Mouse (Mus musculus) liver, embryonic 12.5 days (tissue): Measurements from ENCODE around the gene Asic2. TPM values are rescaled to one million over a fixed set of nuclear protein-coding genes. Genes with fewer than 3 reads are reported as not detected.

Source experiments
- ATAC-seq: fragments of 200-750 bp; cut with Nextera tagmentation; 2 replicates; pipeline ENCODE4 v1.8.0; 2017; ENCODE audit warnings: moderate number of reproducible peaks, mild to moderate bottlenecking, moderate library complexity
- H3K27ac ChIP-seq: fragments of 300-500 bp; sonication (generic); 2 replicates; pipeline ENCODE4 v1.5.1; 2016; ENCODE audit warnings: mild to moderate bottlenecking
- H3K27me3 ChIP-seq: fragments of 300-500 bp; sonication (generic); replicated peaks from 2 replicates; pipeline ENCODE4 v1.6.1; 2016; ENCODE audit warnings: mild to moderate bottlenecking, moderate library complexity
- H3K36me3 ChIP-seq: fragments of 300-500 bp; sonication (generic); 2 replicates; pipeline ENCODE4 v1.6.1; 2016; ENCODE audit warnings: mild to moderate bottlenecking, moderate library complexity
- H3K4me1 ChIP-seq: fragments of 300-500 bp; sonication (generic); 2 replicates; pipeline ENCODE4 v1.6.1; 2016
- H3K4me2 ChIP-seq: fragments of 300-500 bp; sonication (generic); 2 replicates; pipeline ENCODE4 v1.6.1; 2016; ENCODE audit warnings: mild to moderate bottlenecking, moderate library complexity
- H3K4me3 ChIP-seq: fragments of 300-500 bp; sonication (generic); 2 replicates; pipeline ENCODE4 v1.5.1; 2016; ENCODE audit warnings: mild to moderate bottlenecking, moderate library complexity
- H3K9ac ChIP-seq: fragments of 300-500 bp; sonication (generic); 2 replicates; pipeline ENCODE4 v1.6.1; 2016; ENCODE audit warnings: mild to moderate bottlenecking, moderate library complexity
- H3K9me3 ChIP-seq: fragments of 300-500 bp; sonication (generic); replicated peaks from 2 replicates; pipeline ENCODE4 v1.6.1; 2016; ENCODE audit warnings: mild to moderate bottlenecking, moderate library complexity
- WGBS: fragments of 180-500 bp; shearing (Covaris S2); methylation state at CpG from one replicate; pipeline ENCODE4 v1.1.7; 2016; ENCODE audit not compliant: insufficient replicate concordance; 5-methylcytosine and 5-hydroxymethylcytosine counted together
- polyA plus RNA-seq: library from polyadenylated mRNA; unstranded; fragments of >200 nt; fragmentation: Nextera tagmentation; extraction: Ambion mirVana; gene quantifications from 2 replicates; pipeline ENCODE4 v1.2.1, GENCODE M21; 2016

Asic2 gene
- polyA plus RNA-seq, 1 experiment from 2014 or later = 0.06 TPM

GRCm38 (mm10) chr11:80848131-80848530 is 1120.1 kb downstream of the Asic2 start:
- Histone ChIP-seq H3K4me1 (no peaks in the 10 kb centered on the region), H3K9me3 (no peaks in the 10 kb centered on the region), H3K27me3 (peaks cover 15% of the 10 kb centered on the region), H3K4me2 (no peak overlapping the region), H3K27ac (no peak overlapping the region), H3K36me3 (no peaks in the 10 kb centered on the region), H3K4me3 (no peak overlapping the region), H3K9ac (no peak overlapping the region)
- WGBS = 62% methylated on average over 5 of the region's 5 CpGs
- no peak for ATAC-seq

GRCm38 (mm10) chr11:80846115-80846514 is 1122.1 kb downstream of the Asic2 start:
- no peak for ATAC-seq
- H3K9me3 ChIP-seq = no peaks in the 10 kb centered on the region
- no peaks in the 10 kb centered on the region for H3K4me1 ChIP-seq
- H3K36me3 ChIP-seq = no peaks in the 10 kb centered on the region
- H3K4me3 ChIP-seq = no peak overlapping the region
- 52% methylated on average over 3 of the region's 3 CpGs for WGBS
- no peak overlapping the region for H3K27ac ChIP-seq
- H3K9ac ChIP-seq = no peak overlapping the region
- H3K27me3 ChIP-seq = peaks cover 10% of the 10 kb centered on the region; the same call in 1 of the 2 replicates
- no peak overlapping the region for H3K4me2 ChIP-seq

- Histone ChIP-seq H3K9ac (no peak overlapping the region), H3K9me3 (no peaks in the 10 kb centered on the region), H3K4me3 (no peak overlapping the region), H3K27ac (no peak overlapping the region), H3K36me3 (no peaks in the 10 kb centered on the region), H3K27me3 (peaks cover 10% of the 10 kb centered on the region; the same call in 1 of the 2 replicates), H3K4me1 (no peaks in the 10 kb centered on the region), H3K4me2 (no peak overlapping the region)
- WGBS = 62% methylated on average over 7 of the region's 7 CpGs
- no peak for ATAC-seq
Measured at GRCm38 (mm10) chr11:80845486-80845885, 1122.8 kb downstream of the Asic2 start.

GRCm38 (mm10) chr11:80843435-80843834 is 1124.8 kb downstream of the Asic2 start:
- Histone ChIP-seq H3K36me3 (no peaks in the 10 kb centered on the region), H3K4me2 (no peak overlapping the region), H3K27me3 (peaks cover 10% of the 10 kb centered on the region; the same call in 1 of the 2 replicates), H3K9ac (no peak overlapping the region), H3K27ac (no peak overlapping the region), H3K9me3 (no peaks in the 10 kb centered on the region), H3K4me1 (no peaks in the 10 kb centered on the region), H3K4me3 (no peak overlapping the region)
- ATAC-seq = no peak
- 25% methylated on average over 2 of the region's 2 CpGs for whole genome bisulfite sequencing

- Histone ChIP-seq H3K27me3 (0 out of 2 replicates have a peak, but pooled peaks cover 7% of the 10 kb centered on the region), H3K27ac (no peak overlapping the region), H3K4me2 (no peak overlapping the region), H3K4me1 (no peaks in the 10 kb centered on the region), H3K9me3 (no peaks in the 10 kb centered on the region), H3K4me3 (no peak overlapping the region), H3K36me3 (no peaks in the 10 kb centered on the region), H3K9ac (no peak overlapping the region)
- no peak for ATAC-seq
- 48% methylated on average over 1 of the region's 1 CpGs for WGBS
Measured at GRCm38 (mm10) chr11:80838724-80839123, 1129.5 kb downstream of the Asic2 start.

- H3K4me3 ChIP-seq = no peak overlapping the region
- H3K9me3 ChIP-seq = no peaks in the 10 kb centered on the region
- WGBS = 46% methylated on average over 4 of the region's 4 CpGs
- no peaks in the 10 kb centered on the region for H3K36me3 ChIP-seq
- peaks cover 9% of the 10 kb centered on the region; the same call in 1 of the 2 replicates for H3K27me3 ChIP-seq
- H3K4me1 ChIP-seq = no peaks in the 10 kb centered on the region
- no peak overlapping the region for H3K4me2 ChIP-seq
- H3K27ac ChIP-seq = no peak overlapping the region
- no peak overlapping the region for H3K9ac ChIP-seq
- no peak for ATAC-seq
Measured at GRCm38 (mm10) chr11:80835841-80836240, 1132.4 kb downstream of the Asic2 start.

- Histone ChIP-seq H3K4me1 (no peaks in the 10 kb centered on the region), H3K27ac (no peak overlapping the region), H3K4me3 (no peak overlapping the region), H3K4me2 (no peak overlapping the region), H3K36me3 (no peaks in the 10 kb centered on the region), H3K9ac (no peak overlapping the region), H3K9me3 (no peaks in the 10 kb centered on the region), H3K27me3 (peaks cover 9% of the 10 kb centered on the region; the same call in 1 of the 2 replicates)
- WGBS = 70% methylated on average over 2 of the region's 2 CpGs
- no peak for ATAC-seq
Measured at GRCm38 (mm10) chr11:80835395-80835794, 1132.9 kb downstream of the Asic2 start.

Other genes with a start within 250 kb of the Asic2 start
- not detected in 2 replicates for gene 5530401A14Rik, start 107.8 kb downstream of the Asic2 start, polyA plus RNA-seq
- 2.0 and 2.8 TPM in 2 replicates for gene Ccl2, start 67.1 kb upstream of the Asic2 start, polyA plus RNA-seq
- not detected in 2 replicates for gene Gm17268, start 70.1 kb upstream of the Asic2 start, polyA plus RNA-seq
- 0.62 and 0.68 TPM in 2 replicates for gene Ccl7, start 77.3 kb upstream of the Asic2 start, polyA plus RNA-seq
- gene Ccl11, start 89.4 kb upstream of the Asic2 start, polyA plus RNA-seq = 0.11 TPM in 1 of 2 replicates, not detected in the other
- 0.45 and 0.50 TPM in 2 replicates for gene Ccl12, start 133.4 kb upstream of the Asic2 start, polyA plus RNA-seq
- gene Ccl8, start 146.7 kb upstream of the Asic2 start, polyA plus RNA-seq = not detected in 2 replicates